Mouse (Mus musculus) thymus, postnatal 4 days (tissue): ENCODE measurements around the gene Rela.
A peak's percentile ranks its signal among the peaks of the same experiment; 100 is the strongest.

Experiments
- DNase-seq: peaks from one replicate; pipeline ENCODE4 v3.0.0; 2021

Gene Rela

GRCm38 (mm10) chr19:5637069-5638047 is at the start of gene Rela:
Gene Rela, plus strand, starts transcription at chr19:5637483.
- DNase-seq, result peak; percentile 94

GRCm38 (mm10) chr19:5589159-5589558 is 48.1 kb upstream of the Rela start:
- no peak for DNase-seq

- no peak for DNase-seq
These were observed 45.4 kb upstream of the Rela start for GRCm38 (mm10) chr19:5591888-5592287.

GRCm38 (mm10) chr19:5599224-5599623 is 38.1 kb upstream of the Rela start:
- DNase-seq, result no peak

GRCm38 (mm10) chr19:5601752-5602541 is 35.3 kb upstream of the Rela start, which contains the start of gene Rnaseh2c:
Gene Rnaseh2c, plus strand, starts transcription at chr19:5601873.
- peak; percentile 84 for DNase-seq

- DNase-seq, result no peak
These were observed 33.6 kb upstream of the Rela start for GRCm38 (mm10) chr19:5603664-5604063.

- no peak for DNase-seq
These were observed 32.2 kb upstream of the Rela start for GRCm38 (mm10) chr19:5605126-5605525.

- DNase-seq, result no peak
These were observed 31.1 kb upstream of the Rela start for GRCm38 (mm10) chr19:5606196-5606595.

- DNase-seq, result no peak
These were observed 29.4 kb upstream of the Rela start for GRCm38 (mm10) chr19:5607705-5608410.

- DNase-seq, result no peak
These were observed 28.6 kb upstream of the Rela start for GRCm38 (mm10) chr19:5608707-5609106.

GRCm38 (mm10) chr19:5609171-5609546 is 28.1 kb upstream of the Rela start:
- no peak for DNase-seq

- peak; percentile 93 for DNase-seq
These were observed 27.5 kb upstream of the Rela start, which contains the start of gene Kat5 for GRCm38 (mm10) chr19:5609547-5610404. Gene Kat5, minus strand, starts transcription at chr19:5610237.

GRCm38 (mm10) chr19:5611973-5612372 is 25.3 kb upstream of the Rela start:
- peak; percentile 52 for DNase-seq

GRCm38 (mm10) chr19:5612762-5613411 is 24.4 kb upstream of the Rela start:
- DNase-seq, result no peak

GRCm38 (mm10) chr19:5614953-5615352 is 22.3 kb upstream of the Rela start:
- no peak for DNase-seq

- no peak for DNase-seq
These were observed 17.3 kb upstream of the Rela start for GRCm38 (mm10) chr19:5620007-5620406.

- no peak for DNase-seq
These were observed 15.4 kb upstream of the Rela start for GRCm38 (mm10) chr19:5621884-5622283.

GRCm38 (mm10) chr19:5625311-5625710 is 12.0 kb upstream of the Rela start:
- DNase-seq, result no peak

- no peak for DNase-seq
These were observed 7.4 kb upstream of the Rela start for GRCm38 (mm10) chr19:5629907-5630306.

GRCm38 (mm10) chr19:5632120-5632519 is 5.2 kb upstream of the Rela start:
- DNase-seq, result no peak

GRCm38 (mm10) chr19:5636036-5636570 is 1.2 kb upstream of the Rela start:
- DNase-seq, result no peak
